Mouse (Mus musculus) sigmoid colon, adult 10 weeks (tissue): ENCODE results near the gene Krt10. TPM values are rescaled to one million over a fixed set of nuclear protein-coding genes. Genes with fewer than 3 reads are reported as not detected.

Experiments
- polyA plus RNA-seq: library from polyadenylated mRNA; stranded (reverse); fragments of 350-450 nt; fragmentation: Illumina TruSeq; extraction: RNeasy Lipid Tissue Mini Kit (QIAGEN cat#74804); gene quantifications from one replicate; pipeline ENCODE4 v1.2.3, GENCODE M21; 2014; ENCODE audit warnings: low read depth, low replicate concordance

Krt10 gene
- 17.3 TPM for polyA plus RNA-seq

DNA sequence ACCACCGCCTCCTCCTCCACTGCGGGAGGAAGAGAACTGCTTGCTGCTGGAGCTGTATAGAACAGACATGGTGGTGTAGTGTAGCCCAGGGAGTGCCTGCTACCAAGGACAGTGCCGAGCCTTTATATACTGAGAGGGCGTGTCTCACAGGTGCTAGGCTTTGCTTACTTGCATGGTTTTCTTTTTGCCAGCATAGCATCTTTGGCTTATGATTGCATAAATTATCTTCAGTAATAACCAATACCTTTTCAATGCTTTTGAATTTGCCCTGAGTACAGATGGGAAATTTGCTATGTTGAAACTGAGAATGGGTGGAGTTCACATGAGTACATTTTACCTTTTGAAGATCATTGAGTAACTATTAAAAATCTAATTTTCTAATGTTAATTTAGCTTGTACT, at the start of gene Krt10:
Gene Krt10 (minus strand): TSS at position 101 of the 400 bp plus-strand sequence.

DNA sequence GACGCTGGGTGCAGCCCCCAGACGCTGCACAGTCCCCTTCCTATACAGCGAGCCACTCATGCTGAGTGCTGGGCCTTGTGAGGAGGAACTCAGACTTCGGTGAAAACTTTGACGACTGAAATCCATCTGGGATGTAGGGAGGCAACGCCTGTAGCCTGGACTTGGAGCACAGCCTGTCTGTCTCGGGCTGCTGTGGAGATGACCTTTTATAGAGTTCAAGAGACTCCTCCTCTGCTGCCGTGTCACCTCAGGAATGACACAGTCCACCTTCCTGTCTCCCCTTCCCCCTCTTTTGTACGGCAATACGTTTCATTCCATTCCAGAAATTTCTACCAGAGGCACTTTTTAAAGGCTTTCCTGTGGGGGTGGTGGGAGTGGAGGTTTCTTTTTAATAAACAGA, 48.8 kb upstream of the Krt10 start, which contains the start of gene Krt20:
Gene Krt20 (minus strand): TSS at position 179 of the 400 bp plus-strand sequence.

DNA sequence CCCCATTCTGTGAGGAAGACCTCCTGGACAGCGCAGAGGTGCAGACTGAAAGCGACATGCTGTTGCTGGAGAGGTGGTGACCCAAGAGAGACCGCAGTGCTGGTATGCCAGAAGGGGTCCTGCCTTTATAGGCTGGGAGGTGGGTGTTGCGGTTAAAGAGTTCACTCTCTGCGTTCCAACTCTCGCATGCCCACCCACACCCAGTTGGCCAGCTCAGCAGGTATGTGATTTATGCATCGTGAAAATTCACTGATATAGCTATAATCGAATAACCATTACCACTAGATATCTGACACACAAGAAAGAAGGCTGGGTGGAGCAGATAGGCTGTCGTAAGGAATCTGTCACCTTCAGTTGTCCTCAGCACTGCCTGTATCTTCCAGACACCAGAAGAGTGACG, 33.0 kb upstream of the Krt10 start, which contains the start of gene Krt12:
Gene Krt12 (minus strand): TSS at position 101 of the 400 bp plus-strand sequence.

DNA sequence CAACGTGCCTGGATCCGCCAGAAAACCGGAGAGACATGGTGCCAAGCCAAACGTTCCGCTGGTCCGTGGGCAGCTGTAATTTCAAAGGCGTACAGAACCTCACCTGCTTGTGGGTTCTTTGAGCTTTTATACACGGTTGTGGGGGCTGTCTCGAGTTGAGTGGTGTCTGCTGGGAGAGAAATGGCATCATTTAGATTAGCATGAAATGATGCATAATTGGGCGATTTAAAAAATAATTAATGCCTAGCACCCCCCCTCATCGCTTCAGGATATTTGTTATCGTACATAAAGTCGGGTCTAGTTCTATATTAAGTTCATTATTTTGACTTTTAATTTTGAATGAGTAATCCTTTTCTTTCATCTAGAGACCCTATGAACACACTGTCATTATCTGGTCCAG, 14.4 kb downstream of the Krt10 start, which contains the start of gene Krt28:
Gene Krt28 (minus strand): TSS at position 101 of the 400 bp plus-strand sequence.

DNA sequence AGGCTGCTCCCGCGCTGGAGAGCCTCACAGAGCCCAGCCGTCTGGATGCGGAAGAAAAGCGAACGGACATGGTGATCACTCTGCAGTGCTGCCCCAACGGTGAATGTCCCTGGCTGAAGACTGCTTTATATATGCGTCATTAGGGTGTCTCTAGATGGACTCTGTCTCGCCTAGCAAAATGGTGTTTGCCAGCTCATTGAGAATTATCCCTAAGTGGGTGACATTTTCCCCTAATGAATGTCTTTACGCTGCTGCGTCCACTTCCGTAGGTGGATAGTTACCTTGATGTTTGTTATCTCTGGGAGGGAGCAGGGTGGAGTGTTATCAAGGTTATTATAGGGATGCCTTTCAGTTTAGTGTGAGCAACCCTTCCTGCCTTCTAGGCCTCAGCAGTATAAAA, 38.2 kb downstream of the Krt10 start, which contains the start of gene Krt27:
Gene Krt27 (minus strand): TSS at position 101 of the 400 bp plus-strand sequence.

DNA sequence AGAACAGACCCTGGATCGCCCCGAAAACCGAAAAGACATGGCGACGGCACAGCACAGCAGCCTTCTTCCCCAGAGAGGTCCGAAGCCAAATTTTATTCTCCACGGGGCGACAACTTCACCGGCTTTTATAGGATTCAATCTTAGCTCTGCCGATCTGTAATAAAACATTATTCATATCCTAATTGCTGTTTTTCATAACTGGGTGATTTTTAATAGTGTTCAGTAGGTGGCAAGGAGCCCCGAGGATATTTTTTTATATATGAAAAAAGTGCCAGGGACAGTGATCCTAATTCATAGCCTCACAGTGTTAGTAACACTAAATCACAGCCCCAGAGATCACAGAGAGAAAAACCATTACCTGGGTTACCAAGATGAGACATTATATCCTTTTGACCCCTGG, 51.3 kb downstream of the Krt10 start, which contains the start of gene Krt26:
Gene Krt26 (minus strand): TSS at position 101 of the 400 bp plus-strand sequence.

Other genes with a start within 250 kb of the Krt10 start
- gene Ccr7, start 234.3 kb downstream of the Krt10 start, polyA plus RNA-seq, result 0.57 TPM
- gene Smarce1, start 158.3 kb downstream of the Krt10 start, polyA plus RNA-seq, result 168 TPM
- 3.2 TPM for gene Krt222, start 145.3 kb downstream of the Krt10 start, polyA plus RNA-seq
- not detected for gene Krt24, start 104.1 kb downstream of the Krt10 start, polyA plus RNA-seq
- gene Krt25, start 66.4 kb downstream of the Krt10 start, polyA plus RNA-seq, result not detected
- not detected for gene Krt26, start 51.4 kb downstream of the Krt10 start, polyA plus RNA-seq
- gene Krt27, start 38.3 kb downstream of the Krt10 start, polyA plus RNA-seq, result not detected
- gene Krt28, start 14.5 kb downstream of the Krt10 start, polyA plus RNA-seq, result not detected
- gene Krt12, start 32.9 kb upstream of the Krt10 start, polyA plus RNA-seq, result 0.47 TPM
- gene Krt20, start 48.8 kb upstream of the Krt10 start, polyA plus RNA-seq, result 486 TPM
- gene Krt23, start 103.8 kb upstream of the Krt10 start, polyA plus RNA-seq, result 3.1 TPM
- not detected for gene Krt39, start 132.0 kb upstream of the Krt10 start, polyA plus RNA-seq
- not detected for gene Krt40, start 153.8 kb upstream of the Krt10 start, polyA plus RNA-seq
- not detected for gene Krtap3-3, start 161.5 kb upstream of the Krt10 start, polyA plus RNA-seq
- gene Krtap3-2, start 167.5 kb upstream of the Krt10 start, polyA plus RNA-seq, result not detected
- not detected for gene Gm11939, start 170.1 kb upstream of the Krt10 start, polyA plus RNA-seq
- gene Krtap3-1, start 177.3 kb upstream of the Krt10 start, polyA plus RNA-seq, result not detected
- gene Krtap1-5, start 191.7 kb upstream of the Krt10 start, polyA plus RNA-seq, result not detected
- not detected for gene Krtap1-4, start 194.3 kb upstream of the Krt10 start, polyA plus RNA-seq
- gene Krtap1-3, start 202.0 kb upstream of the Krt10 start, polyA plus RNA-seq, result not detected
- not detected for gene Krtap9-3, start 208.7 kb upstream of the Krt10 start, polyA plus RNA-seq
- not detected for gene Gm11938, start 213.9 kb upstream of the Krt10 start, polyA plus RNA-seq
- not detected for gene Gm11937, start 220.8 kb upstream of the Krt10 start, polyA plus RNA-seq
- not detected for gene Krtap2-4, start 225.5 kb upstream of the Krt10 start, polyA plus RNA-seq
- not detected for gene Gm11562, start 231.1 kb upstream of the Krt10 start, polyA plus RNA-seq
- not detected for gene Krtap4-1, start 238.9 kb upstream of the Krt10 start, polyA plus RNA-seq
- gene Krtap4-2, start 245.7 kb upstream of the Krt10 start, polyA plus RNA-seq, result not detected